In genomic region chr11:105990231-105990630, GRCm38 (mm10) we compare ENCODE assay signal across 20 mouse cellular contexts. TPM values are rescaled to one million over a fixed set of nuclear protein-coding genes. Genes with fewer than 3 reads are reported as not detected.
A peak's percentile ranks its signal among the peaks of the same experiment; 100 is the strongest.
DNase-seq lines count a peak whose midpoint lies in the region; ATAC-seq and TF ChIP-seq lines count a peak whose summit lies in the region.
"Had no signal": no experiment of that assay in that cellular context is flagged by ENCODE, and none has a peak within 500 bp of the region (broad histone marks: within the 10 kb centered on the region; RNA-seq: fewer than 3 reads in every experiment).

No protein-coding gene starts in this region.

- peak; percentile 58 for DNase-seq in kidney, adult 9 months
- no peak for DNase-seq in kidney, postnatal 4 days
- DNase-seq in lung, adult 2 months = no peak
- peak; percentile 20 to 33 for DNase-seq in monocyte, adult 2 months (ENCODE audit: low read depth in 1 of 2, low spot score in 2 of 2)
- DNase-seq in midbrain, embryonic 14.5 days = no peak
- DNase-seq in cerebellum, adult 11 months = no peak
- DNase-seq: cerebellum, adult 11-12 months; embryo, embryonic 11 days; forebrain, postnatal 0 days; gastrocnemius, postnatal 10 days had no signal

- H3K4me1 ChIP-seq in bone marrow, adult 2 months (ENCODE audit: control insufficient read depth, insufficient read depth, low read length) = peaks cover 1% of the 10 kb centered on the region; the same call in 1 of the 2 replicates
- peaks cover 23% of the 10 kb centered on the region for H3K4me1 ChIP-seq in lung, adult 2 months (ENCODE audit: control insufficient read depth, insufficient read depth, low read length)
- peaks cover 4% of the 10 kb centered on the region for H3K4me1 ChIP-seq in heart, embryonic 12.5 days (replicated peaks)
- H3K4me1 ChIP-seq in midbrain, embryonic 14.5 days (ENCODE audit: control insufficient read depth, insufficient read depth, low read length) = no peaks in the 10 kb centered on the region
- H3K4me1 ChIP-seq: intestine, embryonic 15.5 days; limb, embryonic 13.5 days; midbrain, embryonic 13.5 days; neural tube, embryonic 13.5 days had no signal

- ATAC-seq in heart, embryonic 12.5 days (ENCODE audit: insufficient number of reproducible peaks, low FRiP score) = no peak
- no peak for ATAC-seq in midbrain, embryonic 14.5 days (ENCODE audit: low FRiP score, low TSS enrichment)
- ATAC-seq: activated CD4-positive, CD25-positive, alpha-beta regulatory T cell, adult 4 months; forebrain, postnatal 0 days; intestine, embryonic 15.5 days; midbrain, embryonic 13.5 days had no signal

- no peak for TF ChIP-seq POLR2A in bone marrow, adult 2 months (IDR thresholded peaks at IDR 0.05; ENCODE audit: borderline replicate concordance, control insufficient read depth, low read depth, low read length)
- TF ChIP-seq POLR2A in lung, adult 2 months (IDR thresholded peaks at IDR 0.05; ENCODE audit: borderline replicate concordance, extremely low read depth, low read depth, low read length) = peak; percentile 19; the same call in 1 of the 2 replicates

- no peak for TF ChIP-seq CTCF in bone marrow, adult 2 months (IDR thresholded peaks at IDR 0.05; ENCODE audit: control insufficient read depth, insufficient read depth, low read length)
- TF ChIP-seq CTCF in lung, adult 2 months (IDR thresholded peaks at IDR 0.05; ENCODE audit: insufficient read depth, low read length) = no peak

- H3K27ac ChIP-seq in bone marrow, adult 2 months (ENCODE audit: control insufficient read depth, insufficient read depth, low read depth, low read length, poor library complexity) = peak overlapping the region; percentile 24; the same call in 1 of the 2 replicates
- H3K27ac ChIP-seq in heart, embryonic 12.5 days (ENCODE audit: poor library complexity, severe bottlenecking) = no peak overlapping the region
- no peak overlapping the region for H3K27ac ChIP-seq in midbrain, embryonic 14.5 days (replicated peaks; ENCODE audit: low read depth, low read length)
- H3K27ac ChIP-seq: heart, embryonic 13.5 days; hindbrain, embryonic 10.5 days; intestine, embryonic 15.5 days; limb, embryonic 13.5 days; midbrain, embryonic 13.5 days; neural tube, embryonic 13.5 days had no signal

- H3K27me3 ChIP-seq in heart, embryonic 12.5 days (replicated peaks) = peaks cover 4% of the 10 kb centered on the region
- no peaks in the 10 kb centered on the region for H3K27me3 ChIP-seq in midbrain, embryonic 14.5 days (ENCODE audit: control insufficient read depth, insufficient read depth, low read length)
- H3K27me3 ChIP-seq: heart, embryonic 13.5 days; intestine, embryonic 15.5 days; limb, embryonic 13.5 days; midbrain, embryonic 13.5 days; neural tube, embryonic 13.5 days had no signal

- H3K36me3 ChIP-seq in heart, embryonic 12.5 days = no peaks in the 10 kb centered on the region
- no peaks in the 10 kb centered on the region for H3K36me3 ChIP-seq in midbrain, embryonic 14.5 days (ENCODE audit: control insufficient read depth, insufficient read depth, low read length)
- H3K36me3 ChIP-seq: heart, embryonic 13.5 days; hindbrain, embryonic 10.5 days; intestine, embryonic 15.5 days; limb, embryonic 13.5 days; midbrain, embryonic 13.5 days; neural tube, embryonic 13.5 days had no signal

- WGBS in bone marrow, adult 2 months = 20% methylated on average over 2 of the region's 2 CpGs
- WGBS in lung, adult 2 months = 11% methylated on average over 2 of the region's 2 CpGs
- WGBS in heart, embryonic 12.5 days = 71% methylated on average over 2 of the region's 2 CpGs
- WGBS in midbrain, embryonic 14.5 days = 64% methylated on average over 2 of the region's 2 CpGs

- H3K9ac ChIP-seq in heart, embryonic 12.5 days = no peak overlapping the region
- H3K9ac ChIP-seq in midbrain, embryonic 14.5 days (replicated peaks; ENCODE audit: low read length) = no peak overlapping the region
- H3K9ac ChIP-seq: forebrain, postnatal 0 days; heart, embryonic 13.5 days; intestine, embryonic 15.5 days; limb, embryonic 13.5 days; midbrain, embryonic 13.5 days; neural tube, embryonic 13.5 days had no signal

- H3K9me3 ChIP-seq in heart, embryonic 12.5 days (replicated peaks) = no peaks in the 10 kb centered on the region
- no peaks in the 10 kb centered on the region for H3K9me3 ChIP-seq in midbrain, embryonic 14.5 days (ENCODE audit: control insufficient read depth, low read length)
- H3K9me3 ChIP-seq: heart, embryonic 13.5 days; hindbrain, embryonic 10.5 days; intestine, embryonic 15.5 days; limb, embryonic 13.5 days; neural tube, embryonic 13.5 days had no signal

- no peak overlapping the region for H3K4me2 ChIP-seq in heart, embryonic 12.5 days
- H3K4me2 ChIP-seq in midbrain, embryonic 14.5 days (ENCODE audit: low read length) = no peak overlapping the region
- H3K4me2 ChIP-seq: heart, embryonic 13.5 days; intestine, embryonic 15.5 days; limb, embryonic 13.5 days; midbrain, embryonic 13.5 days; neural tube, embryonic 13.5 days had no signal

- H3K4me3 ChIP-seq in bone marrow, adult 2 months (replicated peaks; ENCODE audit: control insufficient read depth, low read depth, low read length) = no peak overlapping the region
- no peak overlapping the region for H3K4me3 ChIP-seq in lung, adult 2 months (replicated peaks; ENCODE audit: extremely low read depth, low read depth, low read length)
- H3K4me3 ChIP-seq in heart, embryonic 12.5 days = no peak overlapping the region
- H3K4me3 ChIP-seq in midbrain, embryonic 14.5 days (replicated peaks; ENCODE audit: low read depth, low read length) = no peak overlapping the region
- H3K4me3 ChIP-seq: heart, embryonic 13.5 days; hindbrain, embryonic 10.5 days; intestine, embryonic 15.5 days; limb, embryonic 13.5 days; midbrain, embryonic 13.5 days; neural tube, embryonic 13.5 days had no signal

RNA-seq across cellular contexts. Expression of gene Ace3, which starts 4.2 kb away (rescaled TPM):
- polyA plus RNA-seq in bone marrow, adult 2 months (2011; ENCODE audit: insufficient read depth, insufficient read length, low replicate concordance, missing spikeins) = not detected in 2 replicates
- 2.2 and 2.4 TPM in 2 replicates for polyA plus RNA-seq in lung, adult 2 months (2012; rRNA removed)
- polyA plus RNA-seq in heart, embryonic 12.5 days (2016; fragmentation: Nextera tagmentation; extraction: Ambion mirVana) = not detected in 2 replicates
- polyA plus RNA-seq in midbrain, embryonic 14.5 days (2014; fragmentation: Nextera tagmentation; extraction: Ambion mirVana) = 0.09 TPM in 1 of 2 replicates, not detected in the other
- polyA plus RNA-seq: activated CD4-positive, CD25-positive, alpha-beta regulatory T cell, adult 4 months; forebrain, postnatal 0 days; heart, embryonic 13.5 days; hindbrain, embryonic 10.5 days; intestine, embryonic 15.5 days; limb, embryonic 13.5 days; midbrain, embryonic 13.5 days; neural tube, embryonic 13.5 days; thymus, postnatal 0 days had no signal

RNA-seq across cellular contexts. Expression of gene Kcnh6, which starts 17.7 kb away (rescaled TPM):
- not detected in 2 replicates for polyA plus RNA-seq in bone marrow, adult 2 months (2011; ENCODE audit: insufficient read depth, insufficient read length, low replicate concordance, missing spikeins)
- 0.44 and 0.45 TPM in 2 replicates for polyA plus RNA-seq in lung, adult 2 months (2012; rRNA removed)
- 0.19 TPM in 1 of 2 replicates, not detected in the other for polyA plus RNA-seq in heart, embryonic 12.5 days (2016; fragmentation: Nextera tagmentation; extraction: Ambion mirVana)
- 1.00 and 1.8 TPM in 2 replicates for polyA plus RNA-seq in midbrain, embryonic 14.5 days (2014; fragmentation: Nextera tagmentation; extraction: Ambion mirVana)
- polyA plus RNA-seq: activated CD4-positive, CD25-positive, alpha-beta regulatory T cell, adult 4 months had no signal

RNA-seq across cellular contexts. Expression of gene Ace, which starts 22.5 kb away (rescaled TPM):
- polyA plus RNA-seq in bone marrow, adult 2 months (2011; ENCODE audit: insufficient read depth, insufficient read length, low replicate concordance, missing spikeins) = 1.8 and 3.9 TPM in 2 replicates
- 704 and 832 TPM in 2 replicates for polyA plus RNA-seq in lung, adult 2 months (2012; rRNA removed)
- 1.00 and 1.3 TPM in 2 replicates for polyA plus RNA-seq in heart, embryonic 12.5 days (2016; fragmentation: Nextera tagmentation; extraction: Ambion mirVana)
- polyA plus RNA-seq in midbrain, embryonic 14.5 days (2014; fragmentation: Nextera tagmentation; extraction: Ambion mirVana) = 2.9 and 3.6 TPM in 2 replicates

RNA-seq across cellular contexts. Expression of gene Cyb561, which starts 37.1 kb away (rescaled TPM):
- 1.4 and 1.8 TPM in 2 replicates for polyA plus RNA-seq in bone marrow, adult 2 months (2011; ENCODE audit: insufficient read depth, insufficient read length, low replicate concordance, missing spikeins)
- 102 and 105 TPM in 2 replicates for polyA plus RNA-seq in lung, adult 2 months (2012; rRNA removed)
- polyA plus RNA-seq in heart, embryonic 12.5 days (2016; fragmentation: Nextera tagmentation; extraction: Ambion mirVana) = 4.1 and 5.5 TPM in 2 replicates
- polyA plus RNA-seq in midbrain, embryonic 14.5 days (2014; fragmentation: Nextera tagmentation; extraction: Ambion mirVana) = 45.7 and 52.9 TPM in 2 replicates

RNA-seq across cellular contexts. Expression of gene Dcaf7, which starts 46.4 kb away (rescaled TPM):
- 15.9 and 16.9 TPM in 2 replicates for polyA plus RNA-seq in bone marrow, adult 2 months (2011; ENCODE audit: insufficient read depth, insufficient read length, low replicate concordance, missing spikeins)
- polyA plus RNA-seq in lung, adult 2 months (2012; rRNA removed) = 43.8 and 51.5 TPM in 2 replicates
- 62.7 and 69.9 TPM in 2 replicates for polyA plus RNA-seq in heart, embryonic 12.5 days (2016; fragmentation: Nextera tagmentation; extraction: Ambion mirVana)
- polyA plus RNA-seq in midbrain, embryonic 14.5 days (2014; fragmentation: Nextera tagmentation; extraction: Ambion mirVana) = 103 and 153 TPM in 2 replicates

Comparison
In these comparisons a context has a peak if more than half of its experiments do, and no peak if none do; other contexts are left out.
1. DNase-seq: peak in kidney, adult 9 months (single experiment) and monocyte, adult 2 months (2 of 2); none in kidney, postnatal 4 days (0 of 2), lung, adult 2 months (single experiment), midbrain, embryonic 14.5 days (single experiment) and cerebellum, adult 11 months (single experiment).
2. RNA of gene Ace, which starts 22.5 kb away (polyA plus RNA-seq): 704 to 832 TPM in lung, adult 2 months; 1.8 to 3.9 TPM in bone marrow, adult 2 months, 2.9 to 3.6 TPM in midbrain, embryonic 14.5 days and 1.00 to 1.3 TPM in heart, embryonic 12.5 days; every median in the first group is over 100 times any median in the second.